ENCODE assay signal across 8 mouse cellular contexts in the genomic region with DNA sequence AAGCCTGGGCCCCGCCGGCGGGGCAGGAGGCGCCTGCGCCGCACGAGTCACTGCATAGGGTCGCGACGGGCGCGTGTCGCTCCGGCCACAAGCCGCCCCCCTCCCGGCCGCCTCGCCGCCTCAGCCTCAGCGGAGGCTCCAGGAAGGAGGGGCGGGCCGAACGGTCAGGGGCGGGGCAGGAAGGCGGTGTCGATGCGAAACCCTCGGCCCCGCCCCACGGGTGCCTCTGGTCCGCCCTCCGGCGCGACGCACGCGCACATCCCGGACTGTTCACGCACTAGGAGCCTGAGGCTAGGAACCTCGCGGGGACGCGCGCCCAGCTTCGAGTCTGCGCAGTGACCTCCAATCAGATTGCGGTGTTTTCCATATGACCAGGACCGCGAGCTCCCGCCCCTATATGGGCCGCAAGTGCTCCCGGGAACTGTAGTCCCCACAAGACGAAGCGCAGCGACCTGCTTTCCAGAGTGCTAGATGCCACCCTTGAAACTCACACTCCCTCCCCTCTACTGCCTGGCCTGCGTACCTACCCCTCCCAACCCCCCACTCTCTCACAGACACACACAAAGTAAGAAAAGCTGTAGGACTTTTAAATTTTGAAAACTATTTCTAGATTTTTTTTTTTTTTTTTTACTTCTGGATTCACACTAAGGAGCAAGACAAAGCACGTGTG. TPM values are rescaled to one million over a fixed set of nuclear protein-coding genes. Genes with fewer than 3 reads are reported as not detected.
DNase-seq lines count a peak whose midpoint lies in the region; ATAC-seq lines count a peak whose summit lies in the region.

A gene (minus strand): TSS at position 434 of the 670 bp plus-strand sequence.

- WGBS in hindbrain, embryonic 11.5 days: 1% methylated on average over 47 of the region's 57 CpGs

- no peaks in the 10 kb centered on the region for H3K36me3 ChIP-seq in hindbrain, embryonic 11.5 days (ENCODE audit: control insufficient read depth, insufficient read depth, low read length)

- H3K27me3 ChIP-seq in hindbrain, embryonic 11.5 days (ENCODE audit: control insufficient read depth, insufficient read depth, low read length): no peaks in the 10 kb centered on the region

- no peaks in the 10 kb centered on the region for H3K4me1 ChIP-seq in hindbrain, embryonic 11.5 days (replicated peaks; ENCODE audit: control insufficient read depth, insufficient read depth, low read length)

- H3K9ac ChIP-seq in hindbrain, embryonic 11.5 days (ENCODE audit: low read depth, low read length): peak within 1 kb of the TSS; percentile 87

- DNase-seq in Muller cell, postnatal 12 days (ENCODE audit: inconsistent ontology term): peak; percentile 100
- peak; percentile 100 for DNase-seq in cerebellum, adult 9-11 months
- peak; percentile 99 for DNase-seq in frontal cortex, adult 2 months (ENCODE audit: extremely low spot score in 1 of 2, low spot score in 1 of 2)
- DNase-seq in hindbrain, embryonic 11.5 days (ENCODE audit: low spot score): peak; percentile 100
- peak; percentile 97 to 98 for DNase-seq in layer of hippocampus, postnatal 10 days (ENCODE audit: low spot score in 2 of 2)
- peak; percentile 99 for DNase-seq in lung, postnatal 10 days
- DNase-seq in ovary, postnatal 36 days (ENCODE audit: low spot score): peak; percentile 99
- peak; percentile 99 for DNase-seq in thymus, postnatal 25 days

- ATAC-seq in hindbrain, embryonic 11.5 days (ENCODE audit: low FRiP score): peak; percentile 98

- H3K4me3 ChIP-seq in hindbrain, embryonic 11.5 days (ENCODE audit: low read depth, low read length): peak within 1 kb of the TSS; percentile 84

- no peak within 1 kb of the TSS for H3K27ac ChIP-seq in hindbrain, embryonic 11.5 days (ENCODE audit: low read depth, low read length)

- no peaks in the 10 kb centered on the region for H3K9me3 ChIP-seq in hindbrain, embryonic 11.5 days (ENCODE audit: control insufficient read depth, low read length)

- peak within 1 kb of the TSS; percentile 78 for H3K4me2 ChIP-seq in hindbrain, embryonic 11.5 days (replicated peaks; ENCODE audit: low read depth, low read length)

RNA-seq across cellular contexts. Expression of the gene that starts here (rescaled TPM):
- polyA plus RNA-seq in frontal cortex, adult 2 months (2012; rRNA removed): 11.6 and 11.9 TPM in 2 replicates
- 10.7 and 13.6 TPM in 2 replicates for polyA plus RNA-seq in hindbrain, embryonic 11.5 days (2014; fragmentation: Nextera tagmentation; extraction: Ambion mirVana)
- total RNA-seq in layer of hippocampus, postnatal 10 days (2021): 10 to 100 TPM; 20.1 to 30.4 TPM
